Mouse (Mus musculus) liver, adult 2 months (tissue): Measurements from ENCODE around the gene Rps12-ps3. TPM values are rescaled to one million over a fixed set of nuclear protein-coding genes. Genes with fewer than 3 reads are reported as not detected.
A peak's percentile ranks its signal among the peaks of the same experiment; 100 is the strongest.

Experiments used
- DNase-seq: peaks from one replicate; pipeline ENCODE4 v3.0.0-alpha.2; 2011; ENCODE audit warnings: low read depth, low spot score; ENCODE audit errors: extremely low read depth
- H3K27ac ChIP-seq: fragments of 200-500 bp; replicated peaks from 2 replicates; pipeline ENCODE4 v1.5.1; 2012; ENCODE audit warnings: low read depth, mild to moderate bottlenecking, control low read depth, inconsistent platforms, low read length; ENCODE audit not compliant: insufficient read depth
- H3K27me3 ChIP-seq: fragments of 200-500 bp; 2 replicates; pipeline ENCODE4 v1.6.1; 2012; ENCODE audit warnings: mild to moderate bottlenecking, moderate library complexity, low read length, inconsistent platforms; ENCODE audit not compliant: control insufficient read depth, insufficient read depth
- H3K36me3 ChIP-seq: fragments of 200-500 bp; 2 replicates; pipeline ENCODE4 v1.6.1; 2012; ENCODE audit warnings: low read length, inconsistent platforms; ENCODE audit not compliant: control insufficient read depth, insufficient read depth
- H3K4me1 ChIP-seq: fragments of 200-500 bp; 2 replicates; pipeline ENCODE4 v1.6.1; 2011; ENCODE audit warnings: low read length; ENCODE audit not compliant: control insufficient read depth, insufficient read depth
- H3K4me3 ChIP-seq: fragments of 200-500 bp; 2 replicates; pipeline ENCODE4 v1.5.1; 2011; ENCODE audit warnings: low read depth, mild to moderate bottlenecking, control low read depth, low read length, moderate library complexity; ENCODE audit not compliant: insufficient read depth
- H3K79me2 ChIP-seq: fragments of 200-500 bp; 2 replicates; pipeline ENCODE4 v1.6.1; 2012; ENCODE audit warnings: inconsistent platforms, mild to moderate bottlenecking, low read length, moderate library complexity; ENCODE audit not compliant: control insufficient read depth, insufficient read depth
- H3K9ac ChIP-seq: fragments of 200-500 bp; 2 replicates; pipeline ENCODE4 v1.6.1; 2012; ENCODE audit warnings: low read depth, mild to moderate bottlenecking, control low read depth, inconsistent platforms, low read length
- CTCF ChIP-seq: fragments of 200-500 bp; IDR thresholded peaks from 2 replicates; pipeline ENCODE4 v1.5.1; 2011; ENCODE audit warnings: low read depth, low read length, control low read depth
- POLR2A ChIP-seq: fragments of 200-500 bp; IDR thresholded peaks from 2 replicates; pipeline ENCODE4 v1.6.1; 2011; ENCODE audit warnings: low read length, control low read depth; ENCODE audit not compliant: insufficient read depth; ENCODE audit errors: extremely low read depth
- WGBS: fragments of 180-500 bp; shearing (Covaris S2); methylation state at CpG from one replicate; pipeline ENCODE4 v1.1.7; 2018; 5-methylcytosine and 5-hydroxymethylcytosine counted together
- polyA plus RNA-seq: library from polyadenylated mRNA; depleted of rRNA; stranded (reverse); fragments of >200 nt; gene quantifications from 2 replicates; pipeline ENCODE4 v1.2.3, GENCODE M21; 2012
- total RNA-seq: library from RNA; depleted of rRNA; stranded (reverse); fragments of >200 nt; gene quantifications from 2 replicates; pipeline ENCODE4 v1.2.3, GENCODE M21; 2014

The Rps12-ps3 gene
- total and polyA plus RNA-seq, 2 experiments = 24.3 to 695 TPM

DNA sequence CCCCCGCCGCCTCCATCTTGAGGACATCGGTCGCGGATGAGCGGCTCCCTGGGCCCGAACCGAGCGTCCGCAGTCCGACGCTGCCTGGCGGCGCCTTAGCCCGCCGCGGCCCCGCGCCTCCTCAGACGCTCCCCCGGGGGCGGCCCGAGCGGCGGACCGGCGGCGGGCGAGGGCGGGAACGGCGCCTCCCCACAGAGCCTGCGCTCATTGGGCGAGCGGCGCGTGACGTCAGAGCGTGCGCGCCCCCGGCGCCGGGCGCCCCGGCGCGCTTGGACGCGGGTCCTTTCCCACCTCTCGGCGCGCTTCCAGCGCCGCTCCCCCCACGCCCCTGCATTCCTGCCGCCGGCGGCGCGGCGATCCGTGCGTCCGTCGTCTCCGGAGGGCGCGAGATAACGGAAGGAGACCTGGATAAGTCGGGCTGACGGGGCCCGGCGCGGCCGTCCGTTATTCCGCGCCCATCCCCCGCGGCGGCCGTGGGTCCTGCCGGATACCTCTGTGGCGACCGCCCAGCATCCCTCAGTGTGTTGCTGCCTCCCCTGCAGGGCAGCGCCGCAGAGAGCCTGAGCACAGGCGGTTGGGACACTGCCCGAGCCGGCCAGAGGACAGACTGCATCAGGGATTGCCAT lies 23.7 kb downstream of the Rps12-ps3 start, which contains the start of gene Pdzd8:
Pdzd8 (minus strand) TSS at position 123 of the 626 bp plus-strand sequence.
- DNase-seq = peak; percentile 45
- H3K4me3 ChIP-seq = peak within 1 kb of the TSS; percentile 86
- under 1% methylated on average over 90 of the region's 91 CpGs for WGBS
- TF ChIP-seq POLR2A = peak; percentile 50; the same call in 1 of the 2 replicates
- no peak for TF ChIP-seq CTCF
- H3K4me1 ChIP-seq = peaks cover 7% of the 10 kb centered on the region
- no peaks in the 10 kb centered on the region for H3K27me3 ChIP-seq
- H3K36me3 ChIP-seq = no peaks in the 10 kb centered on the region
- peaks cover 16% of the 10 kb centered on the region for H3K79me2 ChIP-seq
- H3K27ac ChIP-seq = peak within 1 kb of the TSS; percentile 82
- H3K9ac ChIP-seq = peak within 1 kb of the TSS; percentile 99

DNA sequence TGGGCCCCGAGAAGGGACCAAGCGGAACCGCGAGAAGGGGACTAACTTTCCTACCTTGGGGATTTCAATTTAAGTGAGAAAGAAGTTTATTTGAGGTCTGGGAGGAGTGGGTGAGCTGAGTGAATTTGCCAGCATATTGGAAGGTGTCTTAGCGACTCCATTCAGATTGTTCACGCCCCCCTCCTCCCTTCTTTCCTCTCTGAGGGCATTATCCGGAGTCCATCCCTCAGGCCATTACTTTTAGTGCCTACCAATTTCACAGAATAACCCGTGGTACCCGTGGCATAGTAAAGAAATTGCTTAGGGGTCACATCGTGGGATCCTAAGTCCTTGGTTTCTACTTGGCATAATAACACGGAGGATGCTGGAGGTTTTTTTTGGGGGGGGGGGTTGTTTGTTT lies 24.2 kb downstream of the Rps12-ps3 start:
- peak overlapping the region; percentile 86 for H3K4me3 ChIP-seq
- DNase-seq = no peak
- 11% methylated on average over 11 of the region's 11 CpGs for WGBS
- H3K4me1 ChIP-seq = peaks cover 7% of the 10 kb centered on the region
- H3K9ac ChIP-seq = peak overlapping the region; percentile 92
- H3K27ac ChIP-seq = no peak overlapping the region
- TF ChIP-seq CTCF = no peak
- TF ChIP-seq POLR2A = no peak
- no peaks in the 10 kb centered on the region for H3K27me3 ChIP-seq
- no peaks in the 10 kb centered on the region for H3K36me3 ChIP-seq
- H3K79me2 ChIP-seq = peaks cover 16% of the 10 kb centered on the region

DNA sequence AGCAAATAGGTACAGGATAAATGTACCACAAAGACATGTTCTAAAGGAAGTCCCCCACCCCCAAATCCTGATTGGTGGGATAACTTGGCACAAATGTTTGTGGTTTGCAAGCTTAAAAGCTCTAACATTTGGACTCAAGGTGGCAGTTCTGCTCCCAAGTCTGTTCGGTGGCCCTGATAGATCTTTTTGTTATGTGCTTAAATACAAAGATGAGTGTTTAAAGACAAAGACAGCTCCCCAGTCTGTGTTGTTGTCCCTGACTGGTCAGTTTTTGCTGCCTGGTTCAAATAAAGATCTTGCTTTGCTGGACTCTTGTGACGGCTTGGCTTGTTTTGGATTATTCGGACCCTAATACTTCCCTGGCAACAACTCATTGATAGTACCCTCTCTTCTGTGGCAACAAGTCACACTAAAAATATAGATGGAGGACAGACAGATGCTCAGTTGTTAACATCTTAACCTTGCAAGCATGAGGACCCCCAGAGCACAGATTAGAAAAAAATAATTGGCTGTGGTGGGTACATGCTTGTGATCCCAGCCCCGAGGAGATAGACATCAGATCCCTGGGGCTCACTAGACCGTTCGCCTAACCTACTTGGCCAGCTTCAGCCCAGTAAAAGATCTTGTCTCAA lies 27.4 kb downstream of the Rps12-ps3 start:
- 94% methylated on average over 6 of the region's 6 CpGs for WGBS
- Histone ChIP-seq H3K4me3 (no peak overlapping the region), H3K27ac (no peak overlapping the region)

DNA sequence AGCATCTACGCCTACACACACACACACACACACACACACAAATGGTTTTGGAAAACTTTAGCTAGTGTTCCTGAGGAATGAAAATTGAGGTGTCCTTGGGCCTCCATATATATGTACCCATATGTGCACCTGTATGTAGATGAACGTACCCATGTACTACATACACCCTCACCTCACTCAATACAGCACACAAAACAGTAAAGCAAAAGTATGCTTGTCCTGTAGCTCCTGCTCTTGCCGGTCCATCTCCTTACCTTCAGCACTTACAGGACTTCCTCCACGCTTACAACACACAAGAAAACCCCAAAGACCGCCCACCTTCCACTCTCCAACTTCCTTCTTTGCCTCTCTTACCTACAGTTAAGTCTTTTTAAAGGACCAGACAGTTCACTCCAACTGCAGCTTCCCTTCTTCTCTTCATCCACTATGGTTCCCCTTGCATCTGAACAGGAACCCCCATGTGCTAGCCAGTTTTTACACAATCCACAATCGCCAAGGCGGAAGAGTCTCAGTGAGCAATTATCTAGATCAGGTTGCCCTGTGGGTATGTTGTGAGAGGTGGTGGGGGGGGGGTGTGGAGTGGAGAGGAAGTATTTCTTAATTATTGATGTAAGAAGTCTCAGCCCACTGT lies 28.3 kb downstream of the Rps12-ps3 start:
- H3K27me3 ChIP-seq = 0 out of 2 replicates have a peak, but pooled peaks cover 3% of the 10 kb centered on the region

More for the DNA sequence above, 27.4 kb downstream of the Rps12-ps3 start:
- no peak for DNase-seq
- Histone ChIP-seq H3K79me2 (peaks cover 11% of the 10 kb centered on the region), H3K36me3 (no peaks in the 10 kb centered on the region), H3K9ac (no peak overlapping the region), H3K27me3 (0 out of 2 replicates have a peak, but pooled peaks cover 3% of the 10 kb centered on the region), H3K4me1 (no peaks in the 10 kb centered on the region)
- no peak for TF ChIP-seq POLR2A
- TF ChIP-seq CTCF = no peak

DNA sequence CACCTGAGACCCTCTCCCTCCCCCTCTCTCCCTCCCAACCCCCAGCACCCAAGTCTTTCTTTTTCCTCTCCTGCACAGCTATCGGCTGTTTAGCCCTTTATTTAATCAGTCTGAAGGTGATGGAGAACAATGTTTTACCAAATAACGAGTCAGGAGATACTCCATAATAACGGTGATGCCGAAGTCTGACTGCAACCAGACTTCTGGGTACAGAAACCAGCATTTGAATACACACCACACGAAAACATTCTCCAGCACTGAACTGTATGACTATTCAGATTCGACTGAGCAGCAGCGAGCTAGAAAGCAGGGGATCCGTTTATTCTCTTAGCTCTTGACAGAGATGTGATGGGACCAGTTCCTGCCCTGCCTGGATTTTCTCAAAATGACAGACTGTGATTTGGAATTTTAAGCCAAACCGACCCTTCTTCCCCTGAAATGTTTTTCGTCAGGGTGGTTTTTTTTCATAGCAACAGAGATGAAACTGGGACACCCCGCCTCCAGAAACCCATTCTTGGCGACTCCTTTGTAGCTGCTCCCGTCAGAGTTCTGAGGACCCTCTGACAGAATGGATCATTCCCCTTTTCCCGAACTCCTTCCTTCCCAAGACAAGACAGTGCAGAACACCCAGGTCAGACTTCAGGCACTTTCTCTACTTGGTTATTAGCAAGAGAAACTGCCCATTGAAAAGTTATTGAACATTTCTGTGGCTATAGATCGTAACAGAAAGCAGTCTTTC lies 29.2 kb downstream of the Rps12-ps3 start:
- WGBS = 67% methylated on average over 15 of the region's 15 CpGs
- Histone ChIP-seq H3K4me1 (no peaks in the 10 kb centered on the region), H3K36me3 (no peaks in the 10 kb centered on the region), H3K79me2 (no peaks in the 10 kb centered on the region), H3K27ac (no peak overlapping the region), H3K4me3 (no peak overlapping the region), H3K9ac (no peak overlapping the region), H3K27me3 (0 out of 2 replicates have a peak, but pooled peaks cover 3% of the 10 kb centered on the region)
- DNase-seq = no peak
- TF ChIP-seq CTCF (no peak), POLR2A (no peak)

More for the DNA sequence above, 28.3 kb downstream of the Rps12-ps3 start:
- no peak for DNase-seq
- Histone ChIP-seq H3K79me2 (peaks cover 2% of the 10 kb centered on the region), H3K27ac (no peak overlapping the region), H3K9ac (no peak overlapping the region), H3K4me3 (no peak overlapping the region), H3K36me3 (no peaks in the 10 kb centered on the region), H3K4me1 (no peaks in the 10 kb centered on the region)
- TF ChIP-seq CTCF = no peak
- no peak for TF ChIP-seq POLR2A
- 87% methylated on average over 7 of the region's 7 CpGs for WGBS
